ENCODE assay signal across 8 mouse cellular contexts in the genomic region with DNA sequence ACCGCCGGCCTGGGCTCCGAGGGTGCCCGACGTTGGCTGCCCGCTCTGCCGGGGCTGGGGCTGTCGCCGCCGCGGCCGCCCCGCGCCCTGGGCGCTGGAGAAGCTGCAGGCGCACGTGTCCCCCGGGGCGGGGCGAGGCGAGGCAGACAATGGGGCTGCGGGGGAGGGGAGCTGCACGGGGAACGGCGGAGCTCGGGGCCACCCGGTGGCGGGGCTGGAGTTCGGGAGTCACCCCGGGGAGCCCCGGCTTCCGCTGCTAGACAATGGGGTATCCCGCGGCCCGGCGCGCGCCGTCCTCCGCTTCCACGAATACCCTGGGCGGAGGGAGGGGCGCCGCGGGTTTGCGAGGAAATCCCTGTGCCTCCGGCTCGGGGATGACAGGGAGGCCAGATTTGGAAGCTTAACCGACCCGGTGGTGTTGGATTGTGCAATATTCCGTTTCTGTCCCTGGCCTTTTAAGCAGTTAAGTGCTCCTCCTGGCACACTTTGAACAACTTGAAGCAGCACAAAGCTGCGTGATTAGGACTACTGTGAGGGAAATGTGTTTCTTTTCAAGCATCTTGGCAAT. TPM values are rescaled to one million over a fixed set of nuclear protein-coding genes. Genes with fewer than 3 reads are reported as not detected.
DNase-seq lines count a peak whose midpoint lies in the region; ATAC-seq lines count a peak whose summit lies in the region.

No protein-coding gene starts in this region.

- peaks cover 6% of the 10 kb centered on the region; the same call in 1 of the 2 replicates for H3K27me3 ChIP-seq in forebrain, embryonic 12.5 days
- H3K27me3 ChIP-seq in megakaryocyte, embryonic 14.5 days (replicated peaks): peaks cover 4% of the 10 kb centered on the region

- DNase-seq in embryo, embryonic 10 days (ENCODE audit: low spot score): peak; percentile 77
- no peak for DNase-seq in embryo, embryonic 10.5 days (ENCODE audit: low spot score)
- DNase-seq in heart, postnatal 10 days: peak; percentile 93 to 94
- peak; percentile 84 to 88 for DNase-seq in layer of hippocampus, postnatal 14 days (ENCODE audit: low spot score in 2 of 2)
- peak; percentile 70 to 83 for DNase-seq in spleen, postnatal 10 days (ENCODE audit: low spot score in 2 of 2)

- WGBS in forebrain, embryonic 12.5 days: under 1% methylated on average over 35 of the region's 52 CpGs

- H3K27ac ChIP-seq in brown adipose tissue, adult 24 weeks (replicated peaks; ENCODE audit: low read depth, low read length): peak overlapping the region; percentile 86
- H3K27ac ChIP-seq in forebrain, embryonic 12.5 days: peak overlapping the region; percentile 100

- intact Hi-C loops in heart, postnatal 10 days (cut with DNase I): loop anchor here (1.0 kb wide), 1 partner anchor 39 kb away; no protein-coding TSS in a partner anchor

- H3K36me3 ChIP-seq in forebrain, embryonic 12.5 days (replicated peaks): 0 out of 2 replicates have a peak, but pooled peaks cover 6% of the 10 kb centered on the region
- H3K36me3 ChIP-seq in megakaryocyte, embryonic 14.5 days (replicated peaks; ENCODE audit: low read length): peaks cover 12% of the 10 kb centered on the region

- no peaks in the 10 kb centered on the region for H3K9me3 ChIP-seq in forebrain, embryonic 12.5 days
- no peaks in the 10 kb centered on the region for H3K9me3 ChIP-seq in megakaryocyte, embryonic 14.5 days

- H3K4me2 ChIP-seq in forebrain, embryonic 12.5 days: peak overlapping the region; percentile 57

- no peaks in the 10 kb centered on the region for H3K4me1 ChIP-seq in brown adipose tissue, adult 24 weeks (ENCODE audit: control insufficient read depth, insufficient read depth, insufficient read length, low read length)
- peaks cover 17% of the 10 kb centered on the region for H3K4me1 ChIP-seq in forebrain, embryonic 12.5 days
- H3K4me1 ChIP-seq in megakaryocyte, embryonic 14.5 days: peaks cover 20% of the 10 kb centered on the region

- peak overlapping the region; percentile 82 for H3K9ac ChIP-seq in forebrain, embryonic 12.5 days

- no peak for ATAC-seq in forebrain, embryonic 12.5 days (ENCODE audit: low FRiP score)

- H3K4me3 ChIP-seq in brown adipose tissue, adult 24 weeks (ENCODE audit: insufficient read depth, low read depth, low read length): peak overlapping the region; percentile 85
- H3K4me3 ChIP-seq in forebrain, embryonic 12.5 days (replicated peaks): peak overlapping the region; percentile 100
- H3K4me3 ChIP-seq in megakaryocyte, embryonic 14.5 days (replicated peaks): peak overlapping the region; percentile 93

RNA-seq across cellular contexts. Expression of a gene that starts 0.5 kb away (rescaled TPM):
- polyA plus RNA-seq in brown adipose tissue, adult 24 weeks (2012; ENCODE audit: insufficient read depth, insufficient read length, missing spikeins): 85.1 and 101 TPM in 2 replicates
- 153 and 154 TPM in 2 replicates for polyA plus RNA-seq in forebrain, embryonic 12.5 days (2016; fragmentation: Nextera tagmentation; extraction: Ambion mirVana)
- total RNA-seq in heart, postnatal 10 days (2021): 10 to 100 TPM; 79.1 to 80.1 TPM
- 10 to 100 TPM; 77.9 to 81.8 TPM for total RNA-seq in layer of hippocampus, postnatal 14 days (2021)
- polyA plus RNA-seq in megakaryocyte, embryonic 14.5 days (2012; ENCODE audit: insufficient read depth, low replicate concordance): 15.1 and 44.2 TPM in 2 replicates

RNA-seq across cellular contexts. Expression of a gene that starts 26.5 kb away (rescaled TPM):
- polyA plus RNA-seq in brown adipose tissue, adult 24 weeks (2012; ENCODE audit: insufficient read depth, insufficient read length, missing spikeins): not detected in 2 replicates
- polyA plus RNA-seq in forebrain, embryonic 12.5 days (2016; fragmentation: Nextera tagmentation; extraction: Ambion mirVana): 0.42 and 1.2 TPM in 2 replicates
- 1 to 10 TPM in 1 of 2 experiments, under 1 TPM in 1; 0.45 to 1.1 TPM for total RNA-seq in heart, postnatal 10 days (2021)
- total RNA-seq in layer of hippocampus, postnatal 14 days (2021): under 1 TPM in 1 of 2 experiments, not detected in 1; 0.88 TPM
- polyA plus RNA-seq in megakaryocyte, embryonic 14.5 days (2012; ENCODE audit: insufficient read depth, low replicate concordance): 17.0 TPM in 1 of 2 replicates, not detected in the other

RNA-seq across cellular contexts. Expression of a gene that starts 44.2 kb away (rescaled TPM):
- 29.7 and 38.5 TPM in 2 replicates for polyA plus RNA-seq in brown adipose tissue, adult 24 weeks (2012; ENCODE audit: insufficient read depth, insufficient read length, missing spikeins)
- 22.4 and 25.0 TPM in 2 replicates for polyA plus RNA-seq in forebrain, embryonic 12.5 days (2016; fragmentation: Nextera tagmentation; extraction: Ambion mirVana)
- total RNA-seq in heart, postnatal 10 days (2021): 10 to 100 TPM; 32.1 to 32.5 TPM
- 10 to 100 TPM; 50.1 to 50.2 TPM for total RNA-seq in layer of hippocampus, postnatal 14 days (2021)
- 2.3 and 3.0 TPM in 2 replicates for polyA plus RNA-seq in megakaryocyte, embryonic 14.5 days (2012; ENCODE audit: insufficient read depth, low replicate concordance)
